Mouse (Mus musculus): ENCODE measurements around the gene Klk1b11.
"Not testable (repeated sequence)": the region's sequence is repeated elsewhere in the genome, so short reads cannot be mapped to it uniquely, and the experiment has no call there.

The Klk1b11 gene

DNA sequence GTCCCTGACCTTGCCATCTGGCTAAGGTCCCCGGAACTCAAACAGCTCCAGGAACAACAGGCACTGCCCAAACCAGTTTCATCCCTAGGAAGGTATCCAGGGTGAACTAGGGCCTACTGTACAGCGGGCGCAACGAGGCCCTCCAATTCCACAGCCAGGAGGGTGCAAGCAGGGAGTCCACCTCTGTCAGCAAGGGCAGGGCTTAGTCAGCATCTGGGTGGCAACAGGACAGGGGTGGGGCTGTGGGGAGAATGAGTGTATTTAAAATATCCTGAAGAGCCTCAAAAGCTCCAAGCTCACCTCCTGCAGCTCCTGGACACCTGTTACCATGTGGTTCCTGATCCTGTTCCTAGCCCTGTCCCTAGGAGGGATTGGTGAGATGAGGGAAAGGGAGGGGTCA lies at the start of gene Klk1b11:
Gene Klk1b11, plus strand, starts transcription at position 301 of the 400 bp plus-strand sequence.
- DNase-seq (ENCODE audit: low spot score in 2 of 2), result not testable (repeated sequence)

DNA sequence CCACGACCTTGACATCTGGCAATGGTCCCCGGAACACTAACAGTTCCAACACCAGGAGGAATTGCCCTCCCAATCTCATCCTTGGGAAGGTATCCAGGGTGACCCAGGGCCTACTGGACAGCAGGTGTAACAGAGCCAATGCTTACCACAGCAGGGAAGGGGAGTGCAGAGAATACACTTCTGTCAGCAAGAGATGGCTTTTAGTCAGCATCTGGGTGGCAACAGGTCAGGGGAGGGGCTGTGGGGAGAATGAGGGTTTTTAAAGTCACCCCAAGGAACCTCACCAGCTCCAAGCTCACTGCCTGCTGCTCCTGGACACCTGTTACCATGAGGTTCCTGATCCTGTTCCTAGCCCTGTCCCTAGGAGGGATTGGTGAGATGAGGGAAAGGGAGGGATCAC lies 45.3 kb upstream of the Klk1b11 start, which contains the start of gene Klk1b8:
Gene Klk1b8, plus strand, starts transcription at position 301 of the 400 bp plus-strand sequence.
- DNase-seq (ENCODE audit: low spot score in 2 of 2), result no peak

DNA sequence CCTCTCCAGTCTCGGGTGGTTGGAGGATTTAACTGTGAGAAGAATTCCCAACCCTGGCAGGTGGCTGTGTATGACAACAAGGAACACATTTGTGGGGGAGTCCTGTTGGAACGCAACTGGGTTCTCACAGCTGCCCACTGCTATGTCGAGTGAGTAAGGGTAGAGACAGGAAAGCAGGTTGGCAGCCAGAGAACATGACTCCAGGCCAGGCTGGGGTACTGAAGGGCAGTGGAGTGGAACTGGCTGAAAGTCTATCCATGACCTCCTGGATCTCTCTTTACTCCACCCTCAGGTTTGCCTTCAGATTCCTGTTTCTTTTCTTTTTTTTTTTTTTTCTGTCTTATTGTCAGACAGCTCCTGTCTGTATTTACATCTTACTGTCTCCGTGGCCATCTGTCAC lies 43.0 kb upstream of the Klk1b11 start:
- DNase-seq (ENCODE audit: low spot score in 2 of 2), result no peak

DNA sequence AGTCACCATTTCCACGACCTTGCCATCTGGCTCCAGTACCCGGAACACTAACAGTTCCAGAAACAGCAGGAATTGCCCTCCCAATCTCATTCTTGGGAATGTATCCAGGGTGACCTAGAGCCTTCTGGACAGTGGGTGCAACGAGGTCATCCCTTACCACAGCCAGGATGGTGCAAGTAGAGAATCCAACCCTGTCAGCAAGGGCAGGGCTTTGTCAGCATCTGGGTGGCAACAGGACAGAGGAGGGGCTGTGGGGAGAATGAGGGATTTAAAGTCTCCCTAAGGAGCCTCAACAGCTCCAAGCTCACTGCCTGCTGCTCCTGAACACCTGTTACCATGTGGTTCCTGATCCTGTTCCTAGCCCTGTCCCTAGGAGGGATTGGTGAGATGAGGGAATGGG lies 29.2 kb upstream of the Klk1b11 start, which contains the start of gene Klk1b1:
Gene Klk1b1, plus strand, starts transcription at position 301 of the 400 bp plus-strand sequence.
- no peak for DNase-seq (ENCODE audit: low spot score in 2 of 2)

DNA sequence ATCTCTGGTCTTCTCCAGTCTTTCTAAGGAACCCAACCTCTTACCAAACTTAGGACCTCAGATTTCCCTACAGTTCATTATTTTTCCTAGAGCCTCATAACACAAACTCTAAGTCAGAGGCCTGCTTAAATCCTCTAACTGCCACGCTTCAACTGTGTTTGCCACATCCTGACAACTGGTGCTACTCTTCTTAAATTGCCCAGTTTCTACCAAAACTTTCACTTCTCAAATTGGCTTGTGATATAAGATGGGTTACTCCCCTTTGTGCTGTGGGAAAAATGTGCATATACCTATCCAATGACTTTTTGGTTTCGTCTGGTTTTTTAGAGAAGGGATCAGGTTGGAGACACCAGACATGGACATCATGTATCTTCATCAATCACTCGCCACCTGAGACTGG lies 28.6 kb upstream of the Klk1b11 start:
- no peak for DNase-seq (ENCODE audit: low spot score in 2 of 2)

DNA sequence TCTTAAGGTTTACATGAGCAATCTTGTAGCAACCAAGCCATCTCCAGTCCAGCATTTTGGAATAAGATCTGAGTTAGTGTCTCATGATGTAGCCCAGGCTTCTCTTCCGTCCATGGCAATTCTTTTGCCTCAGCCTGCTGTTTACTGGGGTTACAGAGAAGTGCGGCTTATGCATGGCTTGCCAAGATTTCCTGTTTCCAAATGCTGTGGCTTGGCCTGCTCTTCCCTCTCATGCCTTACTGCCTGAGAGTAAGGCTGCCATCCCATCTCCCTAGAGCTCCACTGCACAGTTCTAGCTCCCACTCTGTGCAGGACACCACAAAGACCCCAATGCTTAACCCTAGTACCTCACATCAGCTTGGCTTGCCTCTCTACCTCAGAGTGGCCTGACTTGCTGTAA lies 28.1 kb upstream of the Klk1b11 start:
- DNase-seq (ENCODE audit: low spot score in 2 of 2), result no peak

DNA sequence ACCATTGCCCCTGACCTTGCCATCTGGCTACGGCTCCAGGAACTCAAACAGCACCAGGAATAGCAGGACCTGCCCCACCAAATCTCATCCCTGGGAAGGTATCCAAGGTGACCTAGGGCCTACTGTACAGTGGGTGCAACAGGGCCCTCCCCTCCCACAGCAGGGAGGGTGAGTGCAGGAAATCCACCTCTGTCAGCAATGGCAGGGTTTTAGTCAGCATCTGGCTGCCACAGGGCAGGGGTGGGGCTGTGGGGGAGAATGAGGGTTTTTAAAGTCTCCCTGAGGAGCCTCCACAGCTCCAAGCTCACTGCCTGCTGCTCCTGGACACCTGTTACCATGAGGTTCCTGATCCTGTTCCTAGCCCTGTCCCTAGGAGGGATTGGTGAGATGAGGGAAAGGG lies 19.9 kb upstream of the Klk1b11 start, which contains the start of gene Klk1b9:
Gene Klk1b9, plus strand, starts transcription at position 301 of the 400 bp plus-strand sequence.
- not testable (repeated sequence) for DNase-seq (ENCODE audit: low spot score in 2 of 2)

DNA sequence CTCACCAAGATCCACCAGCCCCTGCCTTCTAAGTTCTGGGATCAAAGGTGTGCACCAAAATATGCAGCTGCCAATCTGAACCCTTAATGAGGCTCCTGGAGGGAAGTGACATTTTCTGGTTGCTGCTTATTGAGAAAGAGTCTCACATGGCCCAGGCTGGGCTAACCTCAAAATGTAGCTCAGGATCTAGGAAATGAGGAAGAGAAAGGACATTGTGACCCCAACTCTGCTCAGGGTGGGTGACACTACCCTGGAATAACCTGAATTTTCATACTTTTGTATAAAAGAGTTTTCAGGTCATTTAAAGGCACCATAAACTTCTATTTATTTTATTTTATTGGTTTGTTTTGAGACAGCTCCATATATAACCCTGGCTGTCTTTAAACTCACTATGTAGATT lies 10.0 kb upstream of the Klk1b11 start:
- DNase-seq (ENCODE audit: low spot score in 2 of 2), result no peak

DNA sequence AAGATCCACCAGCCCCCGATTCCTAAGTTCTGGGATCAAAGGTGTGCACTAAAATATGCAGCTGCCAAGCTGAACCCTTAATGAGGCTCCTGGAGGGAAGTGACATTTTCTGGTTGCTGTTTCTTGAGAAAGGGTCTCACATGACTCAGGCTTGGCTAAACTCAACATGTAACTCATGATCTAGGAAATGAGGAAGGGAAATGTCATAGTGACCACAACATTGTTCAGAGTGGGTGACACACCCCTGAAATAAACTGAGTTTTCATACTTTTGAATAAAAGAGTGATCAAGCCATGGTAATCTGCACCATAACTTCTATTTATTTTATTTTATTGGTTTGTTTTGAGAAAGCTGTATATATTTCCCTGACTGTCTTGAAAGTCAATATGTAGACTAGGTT lies 856 bp upstream of the Klk1b11 start:
- not testable (repeated sequence) for DNase-seq (ENCODE audit: low spot score in 2 of 2)

DNA sequence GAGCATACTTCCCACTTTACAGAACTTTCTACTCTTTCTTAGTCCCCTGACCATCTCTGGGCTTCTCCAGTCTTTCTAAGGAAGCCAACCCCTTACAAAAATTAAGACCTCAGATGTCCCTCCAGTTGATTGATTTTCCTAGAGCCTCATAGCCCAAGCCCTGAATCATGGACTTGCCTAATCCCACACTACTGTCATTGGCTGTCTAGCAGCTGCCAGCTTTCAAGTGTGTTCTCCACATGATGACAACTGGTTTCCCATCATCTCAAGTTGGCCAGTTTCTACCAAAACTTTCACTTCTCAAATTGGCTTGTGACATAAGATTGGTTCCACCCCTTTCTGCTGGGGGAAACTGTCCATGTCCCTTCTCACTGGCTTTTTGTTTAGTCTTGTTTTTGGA lies 9.2 kb downstream of the Klk1b11 start:
- DNase-seq (ENCODE audit: low spot score in 2 of 2), result no peak

DNA sequence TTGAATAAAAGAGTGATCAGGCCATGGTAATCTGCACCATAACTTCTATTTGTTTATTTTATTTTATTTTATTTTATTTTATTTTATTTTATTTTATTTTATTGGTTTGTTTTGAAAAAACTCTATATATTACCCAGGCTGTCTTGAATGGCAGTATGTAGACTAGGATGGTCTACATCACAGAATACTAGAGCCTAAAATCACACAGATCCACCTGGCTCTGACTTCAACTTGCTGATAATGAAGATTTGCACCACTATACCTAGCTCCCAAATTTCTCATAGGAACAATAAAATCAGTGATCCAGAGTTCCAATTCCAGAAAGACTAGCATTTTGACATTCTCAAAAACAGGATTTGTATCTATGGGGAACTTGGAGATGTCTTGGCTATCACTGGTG lies 16.2 kb downstream of the Klk1b11 start, which contains the start of gene Klk1b26:
Gene Klk1b26, plus strand, starts transcription at position 301 of the 400 bp plus-strand sequence.
- not testable (repeated sequence) for DNase-seq (ENCODE audit: low spot score in 2 of 2)

DNA sequence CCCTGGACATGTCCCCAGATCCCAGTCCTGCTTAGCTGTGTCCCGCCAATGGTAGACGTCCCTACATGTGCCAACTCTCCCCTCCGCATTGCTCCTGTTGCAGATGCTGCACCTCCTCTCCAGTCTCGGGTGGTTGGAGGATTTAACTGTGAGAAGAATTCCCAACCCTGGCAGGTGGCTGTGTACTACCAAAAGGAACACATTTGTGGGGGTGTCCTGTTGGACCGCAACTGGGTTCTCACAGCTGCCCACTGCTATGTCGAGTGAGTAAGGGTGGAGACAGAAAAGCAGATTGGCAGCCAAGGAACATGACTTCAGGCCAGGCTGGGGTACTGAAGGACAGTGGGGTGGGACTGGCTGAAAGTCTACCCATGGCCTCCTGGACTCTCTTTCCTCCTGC lies 19.0 kb downstream of the Klk1b11 start:
- not testable (repeated sequence) for DNase-seq (ENCODE audit: low spot score in 2 of 2)

DNA sequence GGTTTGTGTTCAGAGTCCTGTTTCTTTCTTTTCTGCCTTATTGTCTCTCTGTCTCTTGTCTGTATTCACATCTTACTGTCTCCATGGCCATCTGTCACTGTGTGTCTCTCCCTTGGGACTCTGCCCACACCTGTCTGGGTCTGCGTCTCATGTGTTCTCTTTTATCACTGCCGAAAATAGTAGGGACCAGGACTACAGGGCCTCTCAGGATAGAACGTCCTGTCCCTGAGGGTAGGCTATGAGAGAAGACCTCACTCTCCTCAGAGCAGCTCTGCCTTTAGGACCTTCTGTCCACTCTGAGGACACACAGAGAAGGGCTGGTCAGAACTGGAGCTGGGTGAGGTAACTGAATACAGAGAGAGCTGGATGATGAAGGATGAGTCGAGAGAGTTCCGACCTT lies 19.4 kb downstream of the Klk1b11 start:
- no peak for DNase-seq (ENCODE audit: low spot score in 2 of 2)
